Mouse (Mus musculus): ENCODE data around the gene Ccdc113. TPM values are rescaled to one million over a fixed set of nuclear protein-coding genes. Genes with fewer than 3 reads are reported as not detected.

The Ccdc113 gene
- polyA plus RNA-seq, 1 experiment: not detected

DNA sequence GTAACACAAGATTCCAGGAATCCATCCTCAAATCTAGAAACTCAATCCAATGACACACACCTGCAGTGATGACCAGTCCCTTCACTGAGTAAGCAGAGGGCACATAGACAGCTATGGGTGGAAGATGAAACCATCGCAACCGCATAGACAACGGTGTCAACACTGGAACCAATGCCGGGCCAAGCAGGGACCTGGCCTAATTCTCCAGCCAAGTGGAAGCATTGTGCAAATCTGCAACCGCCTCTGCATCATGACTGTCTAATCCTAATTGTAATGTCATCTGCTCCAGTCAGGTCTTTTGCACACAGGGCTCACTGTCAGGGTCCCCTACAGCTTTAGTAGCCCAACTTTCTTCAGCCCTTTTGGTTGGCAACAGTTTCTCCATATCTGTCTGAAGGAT is 33.4 kb upstream of the Ccdc113 start:
- Histone ChIP-seq H3K4me3 (ENCODE audit: insufficient read depth, low read length) (no peak overlapping the region), H3K27ac (ENCODE audit: insufficient read depth, low read length) (no peak overlapping the region), H3K4me1 (ENCODE audit: control insufficient read depth, insufficient read depth, low read length) (no peaks in the 10 kb centered on the region)
- TF ChIP-seq POLR2A (IDR thresholded peaks at IDR 0.05; ENCODE audit: low read depth, low read length): no peak
- no peak for TF ChIP-seq CTCF (IDR thresholded peaks at IDR 0.05; ENCODE audit: borderline replicate concordance, insufficient read depth, low read length)

DNA sequence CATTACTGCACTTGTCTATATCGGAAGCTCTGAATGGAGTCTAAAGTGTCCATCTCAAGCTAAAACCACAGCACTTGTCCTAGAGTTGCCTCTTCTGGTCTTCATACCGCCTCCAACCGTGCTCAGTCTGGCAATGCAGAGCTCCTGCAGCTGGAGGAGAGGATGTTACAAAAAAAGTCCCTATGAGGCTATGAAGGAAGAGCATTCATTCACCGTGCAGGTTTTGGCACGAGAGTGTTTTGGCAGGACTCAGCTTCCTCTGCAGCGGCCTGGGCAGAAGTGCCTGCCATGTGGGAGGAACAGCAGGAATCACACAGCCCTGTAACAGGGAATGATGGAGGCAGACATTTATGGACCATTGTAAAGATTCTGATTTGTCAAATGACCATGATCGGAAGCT is 31.5 kb upstream of the Ccdc113 start:
- no peak overlapping the region for H3K27ac ChIP-seq (ENCODE audit: insufficient read depth, low read length)
- no peaks in the 10 kb centered on the region for H3K4me1 ChIP-seq (ENCODE audit: control insufficient read depth, insufficient read depth, low read length)
- TF ChIP-seq CTCF (IDR thresholded peaks at IDR 0.05; ENCODE audit: borderline replicate concordance, insufficient read depth, low read length): no peak
- TF ChIP-seq POLR2A (IDR thresholded peaks at IDR 0.05; ENCODE audit: low read depth, low read length): no peak
- H3K4me3 ChIP-seq (ENCODE audit: insufficient read depth, low read length): no peak overlapping the region

DNA sequence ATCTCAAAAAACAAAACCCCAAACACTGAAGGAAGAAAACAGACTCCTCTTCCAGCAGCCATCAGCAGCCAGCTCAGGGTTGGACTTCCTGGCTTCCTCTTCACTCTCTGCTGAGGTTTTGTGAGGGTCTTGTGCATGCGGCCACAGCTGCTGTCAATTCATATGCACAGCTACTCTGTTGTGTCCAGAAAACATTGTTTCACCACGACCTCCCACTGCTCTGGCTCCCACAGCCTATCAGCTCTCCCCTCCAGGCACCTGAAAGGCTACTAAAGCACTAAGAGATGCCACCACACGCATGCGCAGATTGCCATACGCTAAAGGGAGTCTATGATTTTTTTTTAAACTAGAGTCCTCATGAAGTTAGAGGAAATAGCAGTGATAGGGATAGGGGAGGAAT is 29.1 kb upstream of the Ccdc113 start:
- no peak for TF ChIP-seq POLR2A (IDR thresholded peaks at IDR 0.05; ENCODE audit: low read depth, low read length)
- TF ChIP-seq CTCF (IDR thresholded peaks at IDR 0.05; ENCODE audit: borderline replicate concordance, insufficient read depth, low read length): no peak
- Histone ChIP-seq H3K4me1 (ENCODE audit: control insufficient read depth, insufficient read depth, low read length) (no peaks in the 10 kb centered on the region), H3K27ac (ENCODE audit: insufficient read depth, low read length) (no peak overlapping the region), H3K4me3 (ENCODE audit: insufficient read depth, low read length) (no peak overlapping the region)

DNA sequence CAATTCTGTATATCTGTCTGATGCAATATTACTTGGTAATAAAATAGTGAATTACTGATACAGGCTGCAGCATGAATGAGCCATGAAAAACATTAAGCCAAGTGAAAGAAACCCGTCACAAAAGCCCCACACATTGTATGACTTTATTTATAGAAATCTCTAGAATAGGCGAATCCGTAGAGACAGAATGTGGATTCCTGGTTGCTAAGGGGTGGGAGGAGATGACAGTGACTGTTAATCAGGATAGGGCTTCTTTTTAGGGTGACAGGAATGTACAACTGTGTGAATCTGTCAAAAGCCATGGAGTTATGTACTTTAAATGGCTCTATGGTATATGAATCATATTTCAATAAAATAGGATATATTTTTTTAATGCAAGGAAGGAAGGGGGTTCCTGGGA is 28.3 kb upstream of the Ccdc113 start:
- TF ChIP-seq POLR2A (IDR thresholded peaks at IDR 0.05; ENCODE audit: low read depth, low read length): no peak
- no peak for TF ChIP-seq CTCF (IDR thresholded peaks at IDR 0.05; ENCODE audit: borderline replicate concordance, insufficient read depth, low read length)

GRCm38 (mm10) chr8:95506245-95506644 is 27.6 kb upstream of the Ccdc113 start:
- no peak overlapping the region for H3K4me3 ChIP-seq (ENCODE audit: insufficient read depth, low read length)
- H3K4me1 ChIP-seq (ENCODE audit: control insufficient read depth, insufficient read depth, low read length): no peaks in the 10 kb centered on the region
- H3K27ac ChIP-seq (ENCODE audit: insufficient read depth, low read length): no peak overlapping the region
- TF ChIP-seq POLR2A (IDR thresholded peaks at IDR 0.05; ENCODE audit: low read depth, low read length) (no peak), CTCF (IDR thresholded peaks at IDR 0.05; ENCODE audit: borderline replicate concordance, insufficient read depth, low read length) (no peak)

More for the DNA sequence above, 28.3 kb upstream of the Ccdc113 start:
- no peak overlapping the region for H3K27ac ChIP-seq (ENCODE audit: insufficient read depth, low read length)
- H3K4me3 ChIP-seq (ENCODE audit: insufficient read depth, low read length): no peak overlapping the region
- H3K4me1 ChIP-seq (ENCODE audit: control insufficient read depth, insufficient read depth, low read length): no peaks in the 10 kb centered on the region

GRCm38 (mm10) chr8:95512257-95512656 is 21.6 kb upstream of the Ccdc113 start:
- TF ChIP-seq POLR2A (IDR thresholded peaks at IDR 0.05; ENCODE audit: low read depth, low read length) (no peak), CTCF (IDR thresholded peaks at IDR 0.05; ENCODE audit: borderline replicate concordance, insufficient read depth, low read length) (no peak)
- H3K4me1 ChIP-seq (ENCODE audit: control insufficient read depth, insufficient read depth, low read length): no peaks in the 10 kb centered on the region
- no peak overlapping the region for H3K27ac ChIP-seq (ENCODE audit: insufficient read depth, low read length)
- H3K4me3 ChIP-seq (ENCODE audit: insufficient read depth, low read length): no peak overlapping the region

DNA sequence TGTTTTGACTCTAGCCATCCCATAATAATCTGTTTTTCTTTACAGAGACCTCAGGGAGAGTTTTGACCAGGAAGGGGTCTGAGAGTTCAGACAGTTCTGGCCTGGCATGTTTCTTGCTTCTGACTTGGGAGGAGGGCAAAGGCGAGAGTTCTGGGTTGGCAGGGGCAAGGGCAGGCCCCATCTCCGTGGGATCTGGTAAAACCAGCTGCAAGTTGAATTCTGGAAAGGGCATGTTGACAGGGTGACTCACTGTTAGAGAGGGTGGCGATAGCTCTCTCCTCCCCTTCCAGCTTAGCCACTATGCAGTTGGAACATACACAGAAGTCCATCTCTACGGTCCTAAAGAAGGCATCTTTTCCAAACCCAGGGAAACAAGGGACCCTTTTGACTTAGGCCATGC is 20.7 kb upstream of the Ccdc113 start:
- Histone ChIP-seq H3K27ac (ENCODE audit: insufficient read depth, low read length) (no peak overlapping the region), H3K4me3 (ENCODE audit: insufficient read depth, low read length) (no peak overlapping the region), H3K4me1 (ENCODE audit: control insufficient read depth, insufficient read depth, low read length) (no peaks in the 10 kb centered on the region)
- no peak for TF ChIP-seq CTCF (IDR thresholded peaks at IDR 0.05; ENCODE audit: borderline replicate concordance, insufficient read depth, low read length)
- TF ChIP-seq POLR2A (IDR thresholded peaks at IDR 0.05; ENCODE audit: low read depth, low read length): no peak

DNA sequence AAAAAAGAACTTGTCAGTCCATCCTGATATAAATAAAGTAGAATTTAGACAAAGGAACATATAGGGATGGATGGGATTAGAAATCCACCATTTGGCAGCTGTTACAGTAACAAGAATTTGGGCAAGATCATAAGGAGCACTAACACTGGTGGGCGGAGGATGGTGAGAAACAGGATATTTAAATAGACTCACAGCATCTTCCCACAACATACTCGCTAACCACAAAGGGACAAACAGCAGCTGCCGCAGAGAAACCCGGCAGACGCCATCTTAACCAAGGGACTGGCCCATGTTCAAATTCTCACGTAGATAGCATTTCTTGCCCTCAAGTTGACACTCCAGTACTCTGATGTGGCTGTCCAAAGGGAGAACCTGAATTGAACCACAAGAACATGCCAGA is 17.0 kb upstream of the Ccdc113 start:
- Histone ChIP-seq H3K27ac (ENCODE audit: insufficient read depth, low read length) (no peak overlapping the region), H3K4me1 (ENCODE audit: control insufficient read depth, insufficient read depth, low read length) (no peaks in the 10 kb centered on the region), H3K4me3 (ENCODE audit: insufficient read depth, low read length) (no peak overlapping the region)
- TF ChIP-seq CTCF (IDR thresholded peaks at IDR 0.05; ENCODE audit: borderline replicate concordance, insufficient read depth, low read length) (no peak), POLR2A (IDR thresholded peaks at IDR 0.05; ENCODE audit: low read depth, low read length) (no peak)

- Histone ChIP-seq H3K4me1 (ENCODE audit: control insufficient read depth, insufficient read depth, low read length) (no peaks in the 10 kb centered on the region), H3K4me3 (ENCODE audit: insufficient read depth, low read length) (no peak overlapping the region), H3K27ac (ENCODE audit: insufficient read depth, low read length) (no peak overlapping the region)
- TF ChIP-seq CTCF (IDR thresholded peaks at IDR 0.05; ENCODE audit: borderline replicate concordance, insufficient read depth, low read length) (no peak), POLR2A (IDR thresholded peaks at IDR 0.05; ENCODE audit: low read depth, low read length) (no peak)
These were observed 9.9 kb upstream of the Ccdc113 start for GRCm38 (mm10) chr8:95523991-95524390.

- TF ChIP-seq CTCF (IDR thresholded peaks at IDR 0.05; ENCODE audit: borderline replicate concordance, insufficient read depth, low read length) (no peak), POLR2A (IDR thresholded peaks at IDR 0.05; ENCODE audit: low read depth, low read length) (no peak)
- Histone ChIP-seq H3K4me1 (ENCODE audit: control insufficient read depth, insufficient read depth, low read length) (no peaks in the 10 kb centered on the region), H3K27ac (ENCODE audit: insufficient read depth, low read length) (no peak overlapping the region), H3K4me3 (ENCODE audit: insufficient read depth, low read length) (no peak overlapping the region)
These were observed 5.7 kb upstream of the Ccdc113 start for GRCm38 (mm10) chr8:95528194-95528593.

- TF ChIP-seq CTCF (IDR thresholded peaks at IDR 0.05; ENCODE audit: borderline replicate concordance, insufficient read depth, low read length) (no peak), POLR2A (IDR thresholded peaks at IDR 0.05; ENCODE audit: low read depth, low read length) (no peak)
- no peak overlapping the region for H3K27ac ChIP-seq (ENCODE audit: insufficient read depth, low read length)
- H3K4me3 ChIP-seq (ENCODE audit: insufficient read depth, low read length): no peak overlapping the region
- H3K4me1 ChIP-seq (ENCODE audit: control insufficient read depth, insufficient read depth, low read length): no peaks in the 10 kb centered on the region
These were observed 5.1 kb upstream of the Ccdc113 start for GRCm38 (mm10) chr8:95528750-95529310.

Measured in embryonic fibroblast, embryonic 13.5 days (primary cell).